Mouse (Mus musculus) E14TG2a.4 (cell line): ENCODE results near the gene Sync.

Experiments used
- CTCF ChIP-seq: conservative IDR thresholded peaks from 2 replicates; pipeline ENCODE4 v1.5.1; 2014; ENCODE audit warnings: low read length
- POU5F1 ChIP-seq: IDR thresholded peaks from 2 replicates; pipeline ENCODE4 v1.6.1; 2014; ENCODE audit warnings: low read length, borderline replicate concordance

- no peak for TF ChIP-seq CTCF
- TF ChIP-seq POU5F1, result no peak
Observed at GRCm38 (mm10) chr4:129238579-129239016, 48.8 kb upstream of the Sync start.
